Mouse (Mus musculus): Measurements from ENCODE around the gene Trabd2b. TPM values are rescaled to one million over a fixed set of nuclear protein-coding genes. Genes with fewer than 3 reads are reported as not detected.

Gene Trabd2b
- polyA plus RNA-seq, 1 experiment from 2014 or later, result 5.0 TPM

GRCm38 (mm10) chr4:114560638-114561216, 154.2 kb downstream of the Trabd2b start:
- WGBS, result 76% methylated on average over 17 of the region's 17 CpGs
- Histone ChIP-seq H3K27me3 (ENCODE audit: control insufficient read depth, insufficient read depth, low read length) (no peaks in the 10 kb centered on the region), H3K4me1 (ENCODE audit: control insufficient read depth, insufficient read depth, low read length) (peaks cover 8% of the 10 kb centered on the region), H3K27ac (ENCODE audit: low read depth, low read length) (no peak overlapping the region), H3K9me3 (ENCODE audit: control insufficient read depth, low read length) (no peaks in the 10 kb centered on the region), H3K36me3 (ENCODE audit: control insufficient read depth, insufficient read depth, low read length) (no peaks in the 10 kb centered on the region), H3K9ac (ENCODE audit: low read depth, low read length) (no peak overlapping the region), H3K4me2 (replicated peaks; ENCODE audit: low read depth, low read length) (no peak overlapping the region), H3K4me3 (ENCODE audit: low read length) (no peak overlapping the region)
- ATAC-seq (ENCODE audit: low FRiP score, low TSS enrichment), result no peak

DNA sequence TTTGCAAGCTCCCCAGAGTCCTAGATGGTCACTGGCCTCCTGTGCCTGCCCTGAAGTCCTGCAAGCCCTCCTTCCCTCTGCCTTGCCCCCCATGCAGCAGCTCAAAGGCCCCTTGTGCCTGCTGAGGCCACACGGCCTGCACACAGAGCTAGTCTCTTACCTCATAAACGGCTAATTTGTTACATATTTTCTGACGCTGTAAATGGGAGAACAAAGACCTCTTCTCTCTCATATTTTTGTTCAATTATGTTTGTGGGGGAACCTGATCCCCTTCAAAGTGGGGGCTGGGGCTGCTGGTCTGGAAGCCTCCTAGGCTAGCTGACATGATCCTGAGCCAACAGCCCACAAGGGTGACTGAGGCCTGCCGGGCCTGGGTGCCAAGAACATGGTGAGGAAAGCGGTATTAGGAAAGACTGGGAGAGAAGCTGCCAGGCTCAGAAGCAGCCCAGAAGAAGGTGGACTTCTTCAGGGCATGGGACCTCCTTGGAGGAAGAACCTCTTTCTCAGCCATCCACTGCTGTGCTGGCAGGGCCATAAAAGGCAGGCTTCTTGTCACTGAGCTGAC, 157.7 kb downstream of the Trabd2b start:
- no peak overlapping the region for H3K4me2 ChIP-seq (replicated peaks; ENCODE audit: low read depth, low read length)
- no peaks in the 10 kb centered on the region for H3K9me3 ChIP-seq (ENCODE audit: control insufficient read depth, low read length)
- no peak overlapping the region for H3K27ac ChIP-seq (ENCODE audit: low read depth, low read length)
- no peaks in the 10 kb centered on the region for H3K36me3 ChIP-seq (ENCODE audit: control insufficient read depth, insufficient read depth, low read length)
- H3K4me3 ChIP-seq (ENCODE audit: low read length), result no peak overlapping the region
- WGBS, result 41% methylated on average over 5 of the region's 5 CpGs
- no peak overlapping the region for H3K9ac ChIP-seq (ENCODE audit: low read depth, low read length)
- H3K27me3 ChIP-seq (ENCODE audit: control insufficient read depth, insufficient read depth, low read length), result no peaks in the 10 kb centered on the region
- H3K4me1 ChIP-seq (ENCODE audit: control insufficient read depth, insufficient read depth, low read length), result peaks cover 16% of the 10 kb centered on the region
- no peak for ATAC-seq (ENCODE audit: low FRiP score, low TSS enrichment)

GRCm38 (mm10) chr4:114567594-114567993, 161.1 kb downstream of the Trabd2b start:
- no peaks in the 10 kb centered on the region for H3K27me3 ChIP-seq (ENCODE audit: control insufficient read depth, insufficient read depth, low read length)
- 65% methylated on average over 6 of the region's 6 CpGs for WGBS
- H3K4me2 ChIP-seq (replicated peaks; ENCODE audit: low read depth, low read length), result no peak overlapping the region
- no peaks in the 10 kb centered on the region for H3K9me3 ChIP-seq (ENCODE audit: control insufficient read depth, low read length)
- ATAC-seq (ENCODE audit: low FRiP score, low TSS enrichment), result no peak
- H3K9ac ChIP-seq (ENCODE audit: low read depth, low read length), result no peak overlapping the region
- H3K4me3 ChIP-seq (ENCODE audit: low read length), result no peak overlapping the region
- H3K27ac ChIP-seq (ENCODE audit: low read depth, low read length), result no peak overlapping the region
- H3K4me1 ChIP-seq (ENCODE audit: control insufficient read depth, insufficient read depth, low read length), result peaks cover 16% of the 10 kb centered on the region
- no peaks in the 10 kb centered on the region for H3K36me3 ChIP-seq (ENCODE audit: control insufficient read depth, insufficient read depth, low read length)

DNA sequence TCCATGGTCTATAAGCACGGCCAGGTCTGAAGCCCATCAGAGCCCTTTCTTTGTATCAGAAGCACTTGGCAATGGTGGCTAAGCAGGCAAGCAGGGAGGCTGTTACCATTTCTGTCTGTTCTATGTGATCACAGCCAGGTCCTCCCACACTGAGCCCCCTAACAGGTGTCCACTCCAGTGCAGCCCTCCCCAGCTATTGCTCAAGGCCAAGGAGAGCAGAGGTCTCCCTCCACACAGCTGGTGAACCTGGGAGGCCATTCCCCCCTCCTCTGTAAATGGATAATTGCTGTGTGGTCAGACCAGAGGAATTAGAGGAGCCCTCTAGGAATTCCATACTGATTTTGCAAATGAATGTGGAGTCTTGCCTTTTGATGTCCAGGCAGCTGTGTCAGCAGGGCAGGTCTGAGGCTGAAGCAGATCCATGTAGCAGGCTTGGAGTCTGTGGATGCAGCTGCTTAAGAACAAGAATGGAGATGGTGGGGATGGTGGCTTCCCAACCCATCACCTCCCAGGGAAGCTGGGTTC, 161.6 kb downstream of the Trabd2b start:
- 71% methylated on average over 1 of the region's 1 CpGs for WGBS
- H3K9me3 ChIP-seq (ENCODE audit: control insufficient read depth, low read length), result no peaks in the 10 kb centered on the region

GRCm38 (mm10) chr4:114578153-114578950, 171.8 kb downstream of the Trabd2b start:
- Histone ChIP-seq H3K27me3 (ENCODE audit: control insufficient read depth, insufficient read depth, low read length) (no peaks in the 10 kb centered on the region), H3K4me3 (ENCODE audit: low read length) (no peak overlapping the region), H3K9ac (ENCODE audit: low read depth, low read length) (no peak overlapping the region), H3K27ac (ENCODE audit: low read depth, low read length) (no peak overlapping the region), H3K4me1 (ENCODE audit: control insufficient read depth, insufficient read depth, low read length) (peaks cover 8% of the 10 kb centered on the region; the same call in 1 of the 2 replicates), H3K36me3 (ENCODE audit: control insufficient read depth, insufficient read depth, low read length) (no peaks in the 10 kb centered on the region), H3K4me2 (replicated peaks; ENCODE audit: low read depth, low read length) (no peak overlapping the region), H3K9me3 (ENCODE audit: control insufficient read depth, low read length) (no peaks in the 10 kb centered on the region)
- ATAC-seq (ENCODE audit: low FRiP score, low TSS enrichment), result peak; percentile 88
- 18% methylated on average over 12 of the region's 12 CpGs for WGBS

More for the DNA sequence above, 161.6 kb downstream of the Trabd2b start:
- no peaks in the 10 kb centered on the region for H3K36me3 ChIP-seq (ENCODE audit: control insufficient read depth, insufficient read depth, low read length)
- H3K4me2 ChIP-seq (replicated peaks; ENCODE audit: low read depth, low read length), result no peak overlapping the region
- H3K4me1 ChIP-seq (ENCODE audit: control insufficient read depth, insufficient read depth, low read length), result peaks cover 16% of the 10 kb centered on the region
- no peak overlapping the region for H3K9ac ChIP-seq (ENCODE audit: low read depth, low read length)
- H3K27ac ChIP-seq (ENCODE audit: low read depth, low read length), result no peak overlapping the region
- H3K4me3 ChIP-seq (ENCODE audit: low read length), result no peak overlapping the region
- ATAC-seq (ENCODE audit: low FRiP score, low TSS enrichment), result peak; percentile 7; the same call in 1 of the 2 replicates
- H3K27me3 ChIP-seq (ENCODE audit: control insufficient read depth, insufficient read depth, low read length), result no peaks in the 10 kb centered on the region

- no peak overlapping the region for H3K27ac ChIP-seq (ENCODE audit: low read depth, low read length)
- no peak overlapping the region for H3K4me3 ChIP-seq (ENCODE audit: low read length)
- WGBS, result 31% methylated on average over 2 of the region's 2 CpGs
- no peaks in the 10 kb centered on the region for H3K36me3 ChIP-seq (ENCODE audit: control insufficient read depth, insufficient read depth, low read length)
- H3K9me3 ChIP-seq (ENCODE audit: control insufficient read depth, low read length), result no peaks in the 10 kb centered on the region
- H3K4me2 ChIP-seq (replicated peaks; ENCODE audit: low read depth, low read length), result no peak overlapping the region
- peak; percentile 26; the same call in 1 of the 2 replicates for ATAC-seq (ENCODE audit: low FRiP score, low TSS enrichment)
- H3K27me3 ChIP-seq (ENCODE audit: control insufficient read depth, insufficient read depth, low read length), result no peaks in the 10 kb centered on the region
- peaks cover 6% of the 10 kb centered on the region; the same call in 1 of the 2 replicates for H3K4me1 ChIP-seq (ENCODE audit: control insufficient read depth, insufficient read depth, low read length)
- no peak overlapping the region for H3K9ac ChIP-seq (ENCODE audit: low read depth, low read length)
Observed at GRCm38 (mm10) chr4:114583546-114584144, 177.1 kb downstream of the Trabd2b start.

DNA sequence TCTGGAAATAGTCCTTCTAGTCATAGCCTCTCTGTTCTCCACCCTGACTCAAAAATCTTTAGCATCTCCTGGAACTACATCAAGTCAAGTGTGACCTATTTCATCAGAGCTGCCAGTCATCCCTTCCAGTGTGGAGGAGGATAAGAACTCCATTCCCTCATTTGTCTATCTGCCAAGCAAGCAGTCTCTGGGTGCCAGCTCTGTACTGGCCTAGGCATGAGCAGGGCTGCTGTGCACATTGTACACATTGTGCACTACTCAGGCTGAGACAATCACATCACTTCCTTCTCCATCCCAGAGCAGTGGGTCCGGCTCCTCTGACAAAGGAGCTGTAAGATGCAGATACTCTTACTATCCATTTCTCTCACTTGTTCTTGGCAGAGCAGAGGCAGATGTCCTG, 178.2 kb downstream of the Trabd2b start:
- Histone ChIP-seq H3K36me3 (ENCODE audit: control insufficient read depth, insufficient read depth, low read length) (no peaks in the 10 kb centered on the region), H3K4me3 (ENCODE audit: low read length) (no peak overlapping the region), H3K27ac (ENCODE audit: low read depth, low read length) (no peak overlapping the region), H3K4me1 (ENCODE audit: control insufficient read depth, insufficient read depth, low read length) (no peaks in the 10 kb centered on the region), H3K27me3 (ENCODE audit: control insufficient read depth, insufficient read depth, low read length) (no peaks in the 10 kb centered on the region), H3K4me2 (replicated peaks; ENCODE audit: low read depth, low read length) (no peak overlapping the region), H3K9me3 (ENCODE audit: control insufficient read depth, low read length) (no peaks in the 10 kb centered on the region), H3K9ac (ENCODE audit: low read depth, low read length) (no peak overlapping the region)
- 40% methylated on average over 1 of the region's 1 CpGs for WGBS
- ATAC-seq (ENCODE audit: low FRiP score, low TSS enrichment), result no peak

- H3K4me2 ChIP-seq (replicated peaks; ENCODE audit: low read depth, low read length), result no peak overlapping the region
- H3K9me3 ChIP-seq (ENCODE audit: control insufficient read depth, low read length), result no peaks in the 10 kb centered on the region
- ATAC-seq (ENCODE audit: low FRiP score, low TSS enrichment), result no peak
- H3K36me3 ChIP-seq (ENCODE audit: control insufficient read depth, insufficient read depth, low read length), result no peaks in the 10 kb centered on the region
- no peak overlapping the region for H3K4me3 ChIP-seq (ENCODE audit: low read length)
- H3K27ac ChIP-seq (ENCODE audit: low read depth, low read length), result 0 out of 2 replicates have a peak overlapping the region, but pooled peaks have one; percentile 7
- H3K4me1 ChIP-seq (ENCODE audit: control insufficient read depth, insufficient read depth, low read length), result peaks cover 11% of the 10 kb centered on the region; the same call in 1 of the 2 replicates
- 36% methylated on average over 13 of the region's 13 CpGs for WGBS
- no peaks in the 10 kb centered on the region for H3K27me3 ChIP-seq (ENCODE audit: control insufficient read depth, insufficient read depth, low read length)
- no peak overlapping the region for H3K9ac ChIP-seq (ENCODE audit: low read depth, low read length)
Observed at GRCm38 (mm10) chr4:114593554-114594215, 187.2 kb downstream of the Trabd2b start.
